Mouse (Mus musculus) heart, postnatal 0 days (tissue): ENCODE data around the gene Slco4a1.

Experiments used
- CTCF ChIP-seq: IDR thresholded peaks from 2 replicates; pipeline ENCODE4 v1.5.1; 2016; ENCODE audit warnings: antibody characterized with exemption, control low read depth, low read depth
- EP300 ChIP-seq: IDR thresholded peaks from 2 replicates; pipeline ENCODE4 v1.6.1; 2016; ENCODE audit warnings: antibody characterized with exemption, low read depth

DNA sequence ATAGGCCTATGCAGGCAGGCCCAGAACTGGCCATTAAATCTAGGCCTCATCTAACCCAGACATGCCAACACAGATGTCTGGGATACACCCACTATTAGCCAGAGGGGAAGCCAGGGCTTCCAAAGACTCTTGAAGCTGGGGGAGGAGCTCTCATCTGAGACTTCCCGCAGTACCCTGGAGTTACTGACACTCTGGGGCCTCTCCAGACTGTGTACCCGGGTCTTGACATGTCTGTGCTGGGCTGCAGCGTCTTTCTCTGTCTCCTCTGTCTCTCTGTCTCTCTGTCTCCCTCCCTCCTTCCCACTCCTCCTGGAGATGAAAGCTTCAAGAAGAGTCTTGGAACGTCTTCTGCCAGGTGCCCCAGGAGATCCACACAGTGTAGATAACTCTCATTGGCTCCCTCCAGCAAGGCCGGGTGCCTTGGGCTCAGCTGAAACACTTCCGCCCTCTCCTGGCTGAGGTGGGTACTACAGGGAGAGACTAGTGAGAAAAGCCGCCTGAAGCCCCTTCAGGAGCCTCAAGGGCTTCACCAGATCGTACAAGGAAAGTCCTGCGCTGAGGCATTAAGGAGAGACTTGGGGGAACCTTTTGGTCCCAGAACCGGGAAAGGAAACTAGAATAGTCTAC lies 23.9 kb upstream of the Slco4a1 start:
- TF ChIP-seq EP300 (no peak), CTCF (peak; percentile 92)
